Mouse (Mus musculus) frontal cortex, postnatal 36 days (tissue): ENCODE data around the gene Pik3ip1.

Experiments used
- DNase-seq, 2 experiments: peaks; one replicate each; pipeline ENCODE4 v3.0.0; 2022; ENCODE audit warnings: low spot score in 2 of 2

Pik3ip1 gene

DNA sequence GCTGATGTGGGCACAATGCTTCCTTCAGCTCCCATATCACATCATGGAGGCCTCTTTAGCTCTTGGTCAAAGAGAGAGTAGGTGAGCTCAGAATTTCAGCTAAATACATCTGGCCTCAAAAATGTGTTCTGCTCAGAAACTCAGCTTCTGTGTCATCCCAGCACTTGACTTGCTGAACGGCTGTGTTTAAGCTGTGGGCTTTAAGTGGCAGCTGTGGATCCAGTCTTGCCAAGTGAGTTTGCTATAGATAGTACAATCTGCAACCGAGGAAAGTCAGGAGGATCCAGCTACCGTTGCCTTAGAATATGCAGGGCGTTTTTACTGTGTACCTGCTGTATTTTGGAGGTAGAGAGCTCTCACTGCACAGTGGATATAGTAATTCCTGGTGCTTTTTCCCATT lies 27.8 kb upstream of the Pik3ip1 start:
- DNase-seq = peak; percentile 26 to 70

DNA sequence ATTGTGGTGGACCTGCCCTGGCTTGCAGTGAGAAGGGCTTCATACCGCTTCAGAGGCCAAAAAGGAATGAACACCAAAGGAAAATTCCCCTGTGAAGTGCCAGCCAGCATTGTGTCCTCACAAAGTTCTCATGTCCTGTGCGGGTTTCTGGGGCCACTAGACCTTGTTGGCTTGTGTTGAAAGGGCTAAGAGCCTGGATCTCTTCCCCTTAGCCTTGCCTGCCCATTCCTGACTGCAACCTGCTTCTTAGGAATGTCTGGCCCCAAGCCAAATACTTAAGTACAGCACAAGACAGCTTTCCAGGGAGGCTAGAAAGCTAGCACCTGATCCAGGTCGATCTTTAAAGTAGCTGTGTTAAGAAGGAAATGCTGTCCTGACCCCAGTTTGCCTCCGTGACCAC lies 27.4 kb upstream of the Pik3ip1 start:
- DNase-seq = peak; percentile 21 to 25

DNA sequence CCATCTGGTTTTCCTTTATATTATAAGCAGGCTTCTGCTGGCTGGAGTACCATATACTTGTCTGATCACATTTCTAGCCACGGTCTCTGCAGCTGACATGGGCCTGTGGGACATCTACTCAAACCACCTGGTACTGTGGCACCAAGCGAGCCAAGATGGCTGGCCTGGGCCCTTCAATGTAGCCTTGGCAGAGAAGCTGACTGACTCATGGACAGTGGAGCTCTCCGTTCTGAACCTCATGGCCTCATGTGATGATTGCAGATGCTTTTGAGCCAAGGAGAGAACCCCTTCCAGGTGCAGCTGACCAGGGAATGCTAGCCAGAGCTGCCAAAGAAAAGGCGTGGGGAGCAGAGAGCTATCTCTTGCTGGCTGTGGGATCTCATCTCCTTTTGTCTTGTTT lies 24.4 kb upstream of the Pik3ip1 start:
- no peak for DNase-seq

DNA sequence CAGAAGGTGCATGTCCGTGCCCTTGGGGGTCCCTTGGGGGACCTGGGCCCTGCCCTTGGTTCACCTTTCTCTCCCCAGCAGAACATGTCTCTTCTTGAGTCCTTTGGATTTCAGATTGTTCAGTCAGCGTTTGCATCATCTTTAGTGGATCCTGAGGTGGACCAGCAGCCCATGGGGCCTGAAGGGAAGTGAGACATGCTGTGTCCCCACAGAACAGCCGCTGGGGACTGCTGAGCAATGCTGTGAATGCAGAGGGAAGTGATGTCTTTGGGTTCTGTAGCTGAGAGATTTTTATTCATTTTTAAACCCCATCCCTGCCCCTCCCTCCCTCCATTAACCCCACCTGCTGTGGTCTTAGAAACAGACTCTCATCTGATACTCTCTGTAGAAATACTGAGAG lies 22.3 kb upstream of the Pik3ip1 start:
- DNase-seq = no peak

DNA sequence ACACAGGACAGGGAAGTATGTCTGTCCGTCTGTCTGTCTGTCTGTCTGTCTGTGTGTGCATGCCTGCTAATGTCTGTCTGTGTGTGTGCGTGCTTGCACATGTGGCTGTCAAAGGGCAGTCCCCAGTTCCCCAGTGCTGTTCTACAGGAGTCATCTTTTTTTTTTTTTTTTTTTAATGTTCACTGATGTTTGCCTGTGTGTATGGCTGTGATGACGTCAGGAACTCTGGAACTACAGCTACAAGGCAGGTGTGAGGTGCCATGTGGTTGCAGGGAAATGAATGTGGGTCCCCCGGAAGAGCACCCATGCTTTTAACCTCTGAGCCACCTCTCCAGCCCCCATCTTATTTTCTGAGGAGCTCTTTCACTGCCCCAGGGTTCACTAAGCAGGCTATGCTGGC lies 20.3 kb upstream of the Pik3ip1 start:
- no peak for DNase-seq

DNA sequence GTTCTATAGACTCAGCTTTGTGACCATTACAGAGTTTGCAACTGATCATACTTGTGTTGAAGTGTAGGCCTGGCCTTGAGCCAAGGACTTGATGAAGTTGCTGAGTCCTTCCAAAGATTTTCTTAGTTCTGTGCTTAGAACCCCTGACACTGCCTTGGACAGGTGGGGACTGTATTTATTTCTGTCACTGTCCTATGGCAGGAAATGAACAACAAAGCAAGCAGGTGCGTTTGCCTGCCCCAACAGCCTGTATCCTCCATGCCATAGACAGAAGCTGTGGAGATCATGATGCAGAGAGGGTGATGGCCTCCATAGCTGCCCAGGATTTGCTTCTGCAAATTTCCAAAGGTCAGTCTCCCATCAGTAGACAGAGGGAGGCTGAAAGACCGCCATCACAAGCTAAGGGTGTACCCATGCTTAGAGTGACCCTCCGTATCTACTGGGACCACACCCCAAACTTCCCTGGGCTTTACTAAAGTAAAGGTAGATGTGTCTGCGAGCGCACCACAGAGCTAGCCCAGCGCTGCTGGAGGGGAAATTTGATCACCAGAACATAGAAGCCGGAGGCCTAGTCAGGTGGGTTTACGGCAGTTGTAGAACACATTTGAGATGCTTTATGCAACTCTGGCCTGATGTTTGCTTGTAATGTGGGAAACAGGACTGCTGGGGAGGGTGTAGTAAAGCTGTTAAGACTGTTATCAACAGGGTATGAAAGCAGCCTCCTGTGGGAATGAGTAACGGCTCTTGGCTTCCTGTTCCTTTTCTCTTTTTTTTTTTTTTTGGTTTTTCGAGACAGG lies 19.2 kb upstream of the Pik3ip1 start:
- DNase-seq = no peak

DNA sequence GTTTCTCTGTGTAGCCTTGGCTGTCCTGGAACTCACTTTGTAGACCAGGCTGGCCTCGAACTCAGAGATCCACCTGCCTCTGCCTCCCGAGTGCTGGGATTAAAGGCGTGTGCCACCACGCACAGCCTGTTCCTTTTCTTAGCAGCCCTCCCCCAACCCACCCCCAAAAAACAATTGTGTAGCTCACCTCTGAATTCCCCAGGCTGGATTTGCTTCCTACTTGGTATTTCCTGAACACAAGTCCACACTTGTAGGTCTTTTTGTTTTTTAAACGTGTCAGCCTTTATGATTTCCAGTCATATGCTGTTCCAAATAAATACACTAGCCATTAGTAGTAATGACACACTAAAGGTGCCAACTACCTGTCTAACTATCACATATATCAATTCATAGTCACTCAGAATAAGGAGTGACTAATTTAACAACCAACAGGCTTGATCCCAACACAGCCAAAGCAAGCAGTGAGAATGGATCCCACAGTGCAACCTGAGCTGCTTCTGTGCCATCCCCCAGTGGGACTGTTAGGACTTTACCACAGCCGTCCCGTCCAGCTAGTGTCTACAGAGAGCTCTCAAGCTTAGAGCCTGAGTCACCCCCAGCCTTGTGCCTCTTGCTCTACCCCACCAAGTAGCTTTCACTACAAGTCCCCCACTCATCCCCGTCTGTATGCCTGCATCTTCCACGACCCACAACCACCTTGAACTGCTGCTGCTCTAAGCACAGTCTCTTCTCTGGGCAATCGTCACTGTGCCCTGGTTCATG lies 18.4 kb upstream of the Pik3ip1 start:
- DNase-seq = no peak

DNA sequence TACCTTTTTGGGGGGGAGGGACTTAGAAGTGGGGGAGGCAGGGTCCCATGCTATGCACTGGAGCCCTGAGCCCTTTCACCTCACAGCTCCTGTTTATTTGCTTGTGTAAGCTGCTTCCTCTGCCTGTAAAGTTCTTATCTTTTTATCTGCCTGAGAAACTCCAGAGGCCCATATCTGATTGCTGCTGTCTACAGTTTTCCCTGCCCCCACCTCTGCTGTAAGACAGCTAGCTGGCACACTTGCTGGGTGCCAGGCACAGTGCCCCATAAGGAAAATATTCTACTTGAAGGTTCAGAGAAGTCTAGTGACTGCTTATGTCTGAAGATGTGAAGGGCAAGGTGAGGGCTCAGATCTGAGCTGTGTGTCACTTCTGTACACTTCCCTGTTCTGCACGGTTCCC lies 16.9 kb upstream of the Pik3ip1 start:
- no peak for DNase-seq

DNA sequence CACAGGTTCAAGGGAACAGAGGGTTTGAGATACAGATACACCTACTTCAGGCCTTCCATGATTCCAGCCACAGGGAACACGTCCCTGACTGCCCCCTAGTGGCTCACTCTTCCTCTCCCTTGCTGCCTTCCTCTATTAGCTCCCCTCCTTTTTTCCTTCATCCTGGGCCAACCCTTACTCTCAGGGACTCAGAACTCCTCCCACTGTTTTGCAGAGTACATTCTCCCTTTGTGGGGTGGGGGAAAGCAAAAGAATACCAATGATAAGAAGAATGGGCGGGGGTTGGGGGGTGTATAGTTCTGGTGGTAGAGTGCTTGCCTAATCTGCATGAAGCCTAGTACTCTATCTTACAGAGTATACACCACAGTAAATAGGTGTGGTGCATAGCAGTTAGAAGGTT lies 16.1 kb upstream of the Pik3ip1 start:
- DNase-seq = peak in 1 of 2 experiments; percentile 56

DNA sequence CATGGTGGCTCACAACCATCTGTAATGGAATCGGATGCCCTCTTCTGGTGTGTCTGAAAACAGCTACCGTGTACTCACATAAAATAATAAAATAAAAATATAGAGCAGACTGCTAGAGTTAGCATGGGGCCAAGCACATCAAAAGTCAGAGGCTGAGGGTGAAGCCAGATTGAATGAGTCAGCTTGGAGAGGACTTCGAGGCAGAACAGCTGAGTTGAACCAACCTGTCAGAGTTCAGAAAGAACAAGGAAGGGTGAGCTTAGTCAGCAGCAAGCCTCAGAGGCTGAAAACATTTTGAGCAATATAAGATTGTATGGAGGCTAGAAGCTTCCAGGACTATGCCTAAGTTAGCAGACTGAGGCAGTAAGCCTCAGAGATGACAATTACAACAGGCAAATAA lies 11.9 kb upstream of the Pik3ip1 start:
- no peak for DNase-seq

DNA sequence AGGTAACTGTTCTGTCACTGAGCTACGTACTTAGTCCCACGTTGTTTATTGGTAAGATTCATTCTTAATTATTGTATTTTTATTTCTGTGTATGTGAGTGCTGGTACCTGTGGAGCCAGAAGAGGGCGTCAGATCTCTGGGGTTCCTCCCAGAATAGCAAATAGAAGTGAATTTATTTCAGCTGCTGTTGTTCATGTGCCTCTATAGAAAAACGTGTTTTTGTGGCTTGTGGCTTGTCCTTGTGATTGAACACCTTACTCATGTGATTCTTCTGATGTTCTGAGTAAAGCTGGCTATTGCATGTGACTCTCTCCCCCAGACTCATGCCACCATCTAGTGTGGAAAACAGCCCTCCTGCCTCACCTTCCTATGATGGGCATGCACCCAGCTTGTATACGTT lies 1.9 kb upstream of the Pik3ip1 start:
- no peak for DNase-seq

DNA sequence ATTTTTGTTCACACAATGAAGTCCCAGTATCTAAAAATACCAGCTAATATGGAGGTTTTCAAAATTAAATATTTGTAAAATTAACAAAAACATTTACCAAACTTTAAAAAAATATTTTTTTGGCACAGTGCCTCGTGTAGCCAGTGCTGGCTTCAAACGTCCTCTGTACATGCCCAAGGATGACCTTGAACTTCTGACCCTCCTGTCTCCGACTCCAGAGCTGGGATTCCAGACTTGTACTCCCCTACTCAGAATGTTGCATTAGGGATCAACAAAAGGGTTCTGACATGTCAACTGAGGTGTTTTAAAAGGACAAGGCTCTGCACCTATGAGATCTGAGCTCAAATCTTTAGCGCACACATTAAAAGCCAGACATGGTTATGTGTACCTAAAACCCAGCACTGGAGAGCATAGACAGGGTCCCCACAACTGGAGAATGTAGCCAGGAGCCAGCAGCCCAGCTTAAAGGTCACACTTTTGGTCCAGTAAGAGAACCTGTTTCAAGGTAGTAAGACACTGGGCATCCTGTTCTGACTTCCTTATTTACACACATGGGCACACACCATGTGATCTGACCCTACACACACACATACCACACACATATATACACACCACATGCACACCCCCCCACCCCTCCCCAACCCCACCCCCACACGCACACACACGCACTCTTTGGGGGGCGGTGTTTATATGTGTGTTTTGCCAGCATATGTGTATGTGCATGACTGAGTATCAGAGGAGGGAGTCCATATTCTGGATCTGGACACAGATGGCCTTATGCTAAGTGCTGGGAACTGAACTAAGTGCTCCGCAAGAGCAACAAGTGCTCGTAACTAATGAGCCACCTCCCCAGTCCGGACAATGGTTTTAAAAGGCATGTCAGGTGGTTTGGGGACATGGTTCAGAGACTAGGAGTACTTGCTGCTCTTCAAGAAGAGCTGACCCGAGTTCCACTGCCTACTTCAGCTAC lies 1.1 kb upstream of the Pik3ip1 start:
- no peak for DNase-seq

DNA sequence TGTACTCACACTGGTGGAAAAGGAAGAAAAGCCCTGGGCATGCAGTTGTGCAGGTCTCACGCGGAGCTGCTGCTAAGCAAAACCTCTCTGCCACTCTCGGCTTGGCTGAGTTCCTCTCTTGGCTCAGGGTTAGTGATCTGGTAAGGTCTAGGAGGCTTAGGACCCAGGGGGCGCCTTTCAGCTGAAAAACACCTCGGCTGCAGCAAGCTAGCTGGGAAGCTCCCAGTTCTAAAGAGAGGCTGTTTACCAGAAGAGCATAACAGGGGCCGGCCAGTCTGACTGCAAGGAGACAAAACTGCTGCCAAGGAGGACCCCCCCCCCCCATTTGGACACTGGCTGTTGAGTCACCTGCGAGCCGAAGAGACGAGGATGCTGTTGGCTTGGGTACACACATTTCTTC lies 365 bp downstream of the Pik3ip1 start:
- DNase-seq = peak; percentile 81 to 87

DNA sequence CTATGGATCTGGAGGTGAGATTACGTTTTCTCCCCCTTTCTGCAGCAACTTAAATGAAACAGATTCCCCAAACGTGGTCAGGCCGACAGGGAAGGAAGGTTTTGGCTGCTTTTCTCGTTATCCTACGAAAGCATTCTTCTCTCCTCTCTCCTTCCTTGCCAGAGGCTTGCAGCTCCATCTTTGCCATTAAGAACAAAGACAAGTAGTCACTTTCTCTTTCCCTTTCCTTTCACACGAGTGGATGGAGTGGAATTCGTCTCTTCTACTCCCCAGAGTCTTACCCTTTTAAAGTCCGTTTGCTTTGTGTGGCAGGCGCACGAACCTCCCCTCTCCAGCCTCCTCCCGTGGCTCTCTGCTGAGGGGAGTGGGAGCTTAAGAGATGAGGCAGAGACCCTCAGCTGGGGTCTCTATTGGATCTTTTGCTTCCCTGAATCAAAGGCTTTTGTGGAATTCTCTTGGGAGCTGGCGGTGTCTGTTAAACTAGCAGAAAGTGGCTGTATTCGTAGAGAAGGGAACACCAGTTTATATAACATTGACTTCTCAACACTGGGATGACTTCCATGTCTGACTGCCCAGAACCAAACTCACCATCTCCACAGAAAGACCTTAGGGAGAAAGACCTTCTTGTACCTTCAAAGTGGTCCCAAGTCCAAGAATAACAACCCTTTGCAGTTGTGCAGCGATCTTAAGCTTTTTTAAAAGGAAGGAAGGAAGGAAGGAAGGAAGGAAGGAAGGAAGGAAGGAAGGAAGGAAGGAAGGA lies 970 bp downstream of the Pik3ip1 start:
- DNase-seq = peak in 1 of 2 experiments; percentile 42

DNA sequence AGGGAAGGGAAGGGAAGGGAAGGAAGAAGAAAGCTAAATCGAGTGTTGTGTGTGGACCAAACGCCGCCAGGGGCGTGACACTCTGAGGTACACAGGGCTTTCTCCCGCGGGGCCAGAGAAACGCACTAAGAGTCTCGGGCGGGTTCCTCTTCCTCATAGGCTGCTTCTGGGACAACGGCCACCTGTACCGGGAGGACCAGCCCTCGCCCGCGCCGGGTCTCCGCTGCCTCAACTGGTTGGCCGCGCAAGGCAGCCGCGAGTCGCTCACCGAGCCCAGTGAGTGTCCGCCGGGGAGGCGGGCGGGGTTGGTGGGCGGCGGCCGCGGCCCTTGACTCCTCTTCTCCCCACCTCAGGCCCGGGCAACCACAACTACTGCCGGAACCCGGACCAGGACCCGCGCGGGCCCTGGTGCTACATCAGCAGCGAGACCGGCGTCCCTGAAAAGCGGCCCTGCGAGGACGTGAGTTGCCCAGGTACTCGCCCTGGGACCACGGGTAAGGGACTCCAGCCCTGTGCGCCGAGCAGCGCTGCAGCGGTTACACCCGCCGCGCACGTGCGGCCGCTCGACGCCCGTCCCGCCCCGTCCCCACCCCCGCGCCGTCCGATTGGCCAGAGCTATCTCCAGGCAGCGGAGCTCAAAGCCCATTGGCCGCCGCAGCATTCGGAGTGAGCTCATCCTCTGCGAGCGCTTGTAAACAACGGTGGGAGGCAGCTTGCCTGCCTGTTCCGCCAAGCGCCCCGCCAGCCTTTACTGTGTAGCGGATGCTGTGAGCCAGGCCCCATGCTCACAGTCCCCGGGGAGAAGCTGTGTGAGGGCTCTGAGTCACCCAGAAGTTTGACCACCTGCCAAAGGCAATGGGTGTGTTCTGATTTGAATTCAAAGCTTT lies 1.8 kb downstream of the Pik3ip1 start:
- DNase-seq = peak; percentile 91 to 93

DNA sequence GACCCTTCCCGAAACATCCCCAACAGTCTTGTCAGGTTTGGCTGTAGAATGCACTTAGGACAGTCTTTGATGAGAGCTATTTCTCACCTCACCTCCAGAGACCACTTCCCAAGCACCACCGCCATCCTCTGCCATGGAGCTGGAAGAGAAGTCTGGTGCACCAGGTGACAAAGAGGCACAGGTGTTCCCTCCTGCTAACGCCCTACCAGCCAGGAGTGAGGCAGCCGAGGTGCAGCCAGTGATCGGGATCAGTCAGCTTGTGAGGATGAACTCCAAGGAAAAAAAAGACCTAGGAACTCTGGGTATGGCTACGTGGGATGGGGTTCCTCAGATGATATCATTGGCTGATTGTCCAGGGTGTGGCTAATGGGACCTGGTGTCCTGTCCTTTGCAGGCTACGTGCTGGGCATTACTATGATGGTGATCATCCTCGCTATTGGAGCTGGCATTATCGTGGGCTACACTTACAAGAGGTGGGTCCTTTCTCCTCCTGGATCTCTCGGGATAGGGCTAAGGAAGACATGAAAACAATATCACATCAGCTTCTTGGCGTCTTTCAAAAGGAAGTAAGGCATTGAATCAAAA lies 3.0 kb downstream of the Pik3ip1 start:
- no peak for DNase-seq

DNA sequence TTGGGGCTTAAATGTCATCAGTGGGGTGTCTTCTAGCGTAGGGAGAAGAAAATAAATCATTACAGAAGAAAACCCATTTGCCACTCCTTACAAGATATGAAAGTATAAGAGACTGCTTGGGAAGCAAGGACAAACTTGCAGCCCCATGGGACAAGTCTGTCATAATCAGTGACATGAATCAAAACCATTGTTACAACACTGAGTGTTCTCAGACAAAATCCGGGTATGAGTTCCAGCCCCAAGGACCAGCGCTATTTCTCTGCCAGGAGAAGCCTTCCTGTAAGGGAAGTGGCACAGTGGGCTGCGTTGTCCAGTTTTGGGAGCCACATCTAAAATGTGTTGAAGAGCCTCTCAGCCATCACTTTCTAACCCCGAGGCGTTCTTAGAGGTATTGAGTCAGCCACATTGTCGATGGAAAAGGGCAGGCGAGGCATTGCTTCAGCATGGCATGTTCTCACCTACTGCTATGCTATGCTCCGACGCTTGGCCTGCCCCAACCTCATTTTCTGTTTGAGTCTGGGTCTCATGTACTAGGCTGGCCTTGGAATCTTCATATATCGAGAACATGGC lies 4.0 kb downstream of the Pik3ip1 start:
- DNase-seq = no peak

DNA sequence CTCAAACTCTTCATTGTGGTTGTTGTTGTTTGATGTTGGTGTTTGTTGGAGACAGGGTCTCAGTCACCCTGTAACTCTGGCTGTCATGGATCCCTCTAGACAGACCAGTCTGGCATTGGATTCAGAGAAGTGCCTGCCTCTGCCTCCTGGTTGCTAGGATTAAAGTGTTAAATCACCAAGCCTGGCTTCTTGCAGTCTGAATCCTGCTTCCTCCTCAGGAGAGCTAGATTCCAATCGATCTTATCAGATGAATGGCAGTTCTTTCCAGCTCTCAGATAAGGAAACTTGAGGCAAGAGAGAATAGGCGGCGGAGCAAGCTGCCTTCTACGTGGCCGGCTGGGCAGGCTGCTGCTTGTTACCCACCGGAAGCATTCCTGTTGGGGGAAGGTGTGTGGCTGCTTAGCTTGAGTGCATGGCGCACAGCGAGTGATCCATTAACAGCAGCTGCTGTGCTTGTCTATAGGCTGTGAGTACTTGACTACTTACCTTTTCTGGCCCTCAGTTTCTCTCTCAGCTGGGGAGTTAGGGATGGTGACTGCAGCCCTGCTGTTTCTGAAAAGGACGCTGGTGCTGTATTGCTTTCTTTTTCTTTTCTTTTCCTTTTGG lies 4.6 kb downstream of the Pik3ip1 start:
- no peak for DNase-seq

DNA sequence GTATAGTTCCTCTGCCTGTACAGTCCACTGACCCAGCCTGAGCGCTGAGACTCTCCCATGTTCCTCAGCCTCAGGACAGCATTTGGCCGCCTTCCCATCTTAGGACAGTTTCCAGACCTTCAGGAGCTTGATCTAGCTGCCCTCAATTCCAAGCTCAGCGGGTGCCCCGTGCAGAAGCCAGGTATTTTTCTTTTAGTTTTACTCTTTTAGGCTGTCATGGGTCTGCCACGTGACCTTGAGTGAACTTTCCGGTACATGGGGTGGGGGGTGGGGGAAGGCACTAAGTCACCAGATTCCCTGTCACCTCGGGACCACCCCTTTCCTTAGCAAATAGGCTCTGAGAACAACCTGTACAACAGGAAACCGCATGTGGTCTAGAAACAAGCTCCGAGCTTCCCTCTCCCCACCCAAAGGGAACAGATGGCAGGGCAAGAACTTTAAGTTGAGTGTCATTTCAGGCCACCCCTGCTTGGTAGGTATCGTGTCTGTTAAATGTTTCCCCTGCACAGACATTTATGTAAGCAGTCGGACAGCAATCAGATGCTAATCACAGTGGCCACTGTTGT lies 5.5 kb downstream of the Pik3ip1 start:
- no peak for DNase-seq
